Mouse (Mus musculus): ENCODE measurements around the gene Uroc1. TPM values are rescaled to one million over a fixed set of nuclear protein-coding genes. Genes with fewer than 3 reads are reported as not detected.

Gene Uroc1
- polyA plus RNA-seq, 1 experiment from 2014 or later = 0.37 TPM

GRCm38 (mm10) chr6:90360024-90360781, 27.1 kb downstream of the Uroc1 start:
- 0 out of 2 replicates have a peak overlapping the region, but pooled peaks have one; percentile 12 for H3K4me2 ChIP-seq
- peaks cover 34% of the 10 kb centered on the region for H3K4me1 ChIP-seq
- no peaks in the 10 kb centered on the region for H3K9me3 ChIP-seq
- no peaks in the 10 kb centered on the region for H3K27me3 ChIP-seq
- WGBS = 18% methylated on average over 7 of the region's 7 CpGs
- peak overlapping the region; percentile 89 for H3K27ac ChIP-seq
- no peak overlapping the region for H3K4me3 ChIP-seq
- H3K9ac ChIP-seq = no peak overlapping the region
- no peaks in the 10 kb centered on the region for H3K36me3 ChIP-seq
- ATAC-seq (ENCODE audit: insufficient number of reproducible peaks, low FRiP score, low TSS enrichment, low read depth) = peak; percentile 68

GRCm38 (mm10) chr6:90360922-90361614, 28.0 kb downstream of the Uroc1 start:
- 83% methylated on average over 6 of the region's 6 CpGs for WGBS
- Histone ChIP-seq H3K4me3 (no peak overlapping the region), H3K9ac (no peak overlapping the region), H3K27me3 (no peaks in the 10 kb centered on the region), H3K27ac (peak overlapping the region; percentile 89), H3K9me3 (no peaks in the 10 kb centered on the region), H3K4me1 (peaks cover 34% of the 10 kb centered on the region), H3K4me2 (no peak overlapping the region), H3K36me3 (no peaks in the 10 kb centered on the region)
- ATAC-seq (ENCODE audit: insufficient number of reproducible peaks, low FRiP score, low TSS enrichment, low read depth) = no peak

GRCm38 (mm10) chr6:90363301-90363700, 30.2 kb downstream of the Uroc1 start:
- H3K4me3 ChIP-seq = no peak overlapping the region
- H3K27me3 ChIP-seq = no peaks in the 10 kb centered on the region
- ATAC-seq (ENCODE audit: insufficient number of reproducible peaks, low FRiP score, low TSS enrichment, low read depth) = no peak
- H3K36me3 ChIP-seq = no peaks in the 10 kb centered on the region
- 87% methylated on average over 5 of the region's 5 CpGs for WGBS
- no peaks in the 10 kb centered on the region for H3K9me3 ChIP-seq
- H3K9ac ChIP-seq = no peak overlapping the region
- H3K27ac ChIP-seq = no peak overlapping the region
- peaks cover 30% of the 10 kb centered on the region for H3K4me1 ChIP-seq
- H3K4me2 ChIP-seq = no peak overlapping the region

- H3K4me1 ChIP-seq = peaks cover 26% of the 10 kb centered on the region
- peak within 1 kb of the TSS; percentile 83 for H3K27ac ChIP-seq
- peak; percentile 98 for ATAC-seq (ENCODE audit: insufficient number of reproducible peaks, low FRiP score, low TSS enrichment, low read depth)
- H3K4me3 ChIP-seq = peak within 1 kb of the TSS; percentile 93
- no peaks in the 10 kb centered on the region for H3K27me3 ChIP-seq
- H3K4me2 ChIP-seq = peak within 1 kb of the TSS; percentile 92
- 7% methylated on average over 41 of the region's 41 CpGs for WGBS
- no peaks in the 10 kb centered on the region for H3K9me3 ChIP-seq
- H3K36me3 ChIP-seq = peaks cover 18% of the 10 kb centered on the region
- peak within 1 kb of the TSS; percentile 82 for H3K9ac ChIP-seq
Measured at GRCm38 (mm10) chr6:90368976-90369724, 36.1 kb downstream of the Uroc1 start, which contains the start of gene Zxdc. TSS of gene Zxdc (plus strand) at chr6:90369492.

- peak overlapping the region; percentile 92 for H3K4me2 ChIP-seq
- peak; percentile 37 for ATAC-seq (ENCODE audit: insufficient number of reproducible peaks, low FRiP score, low TSS enrichment, low read depth)
- no peaks in the 10 kb centered on the region for H3K27me3 ChIP-seq
- peaks cover 26% of the 10 kb centered on the region for H3K4me1 ChIP-seq
- peak overlapping the region; percentile 82 for H3K9ac ChIP-seq
- peak overlapping the region; percentile 93 for H3K4me3 ChIP-seq
- peak overlapping the region; percentile 83 for H3K27ac ChIP-seq
- under 1% methylated on average over 93 of the region's 98 CpGs for WGBS
- H3K36me3 ChIP-seq = peaks cover 26% of the 10 kb centered on the region
- H3K9me3 ChIP-seq = no peaks in the 10 kb centered on the region
Measured at GRCm38 (mm10) chr6:90369725-90370553, 36.9 kb downstream of the Uroc1 start.

- ATAC-seq (ENCODE audit: insufficient number of reproducible peaks, low FRiP score, low TSS enrichment, low read depth) = no peak
- Histone ChIP-seq H3K9me3 (no peaks in the 10 kb centered on the region), H3K27ac (no peak overlapping the region), H3K36me3 (peaks cover 66% of the 10 kb centered on the region), H3K4me1 (peaks cover 21% of the 10 kb centered on the region), H3K27me3 (no peaks in the 10 kb centered on the region), H3K4me3 (no peak overlapping the region), H3K4me2 (no peak overlapping the region), H3K9ac (no peak overlapping the region)
- WGBS = 92% methylated on average over 4 of the region's 4 CpGs
Measured at GRCm38 (mm10) chr6:90374647-90375046, 41.6 kb downstream of the Uroc1 start.

GRCm38 (mm10) chr6:90377708-90378107, 44.6 kb downstream of the Uroc1 start:
- H3K27ac ChIP-seq = no peak overlapping the region
- 95% methylated on average over 2 of the region's 2 CpGs for WGBS
- no peak overlapping the region for H3K4me2 ChIP-seq
- no peaks in the 10 kb centered on the region for H3K27me3 ChIP-seq
- H3K9me3 ChIP-seq = no peaks in the 10 kb centered on the region
- ATAC-seq (ENCODE audit: insufficient number of reproducible peaks, low FRiP score, low TSS enrichment, low read depth) = no peak
- H3K4me1 ChIP-seq = 0 out of 2 replicates have a peak, but pooled peaks cover under 1% of the 10 kb centered on the region
- no peak overlapping the region for H3K4me3 ChIP-seq
- no peak overlapping the region for H3K9ac ChIP-seq
- peaks cover 89% of the 10 kb centered on the region for H3K36me3 ChIP-seq

- Histone ChIP-seq H3K4me3 (no peak overlapping the region), H3K9me3 (no peaks in the 10 kb centered on the region), H3K9ac (no peak overlapping the region), H3K4me2 (no peak overlapping the region), H3K36me3 (peaks cover 87% of the 10 kb centered on the region), H3K4me1 (no peaks in the 10 kb centered on the region), H3K27ac (no peak overlapping the region), H3K27me3 (no peaks in the 10 kb centered on the region)
- WGBS = 76% methylated on average over 2 of the region's 2 CpGs
- no peak for ATAC-seq (ENCODE audit: insufficient number of reproducible peaks, low FRiP score, low TSS enrichment, low read depth)
Measured at GRCm38 (mm10) chr6:90381465-90381864, 48.4 kb downstream of the Uroc1 start.

- H3K4me1 ChIP-seq = no peaks in the 10 kb centered on the region
- peaks cover 65% of the 10 kb centered on the region for H3K36me3 ChIP-seq
- ATAC-seq (ENCODE audit: insufficient number of reproducible peaks, low FRiP score, low TSS enrichment, low read depth) = no peak
- H3K4me2 ChIP-seq = no peak overlapping the region
- no peak overlapping the region for H3K27ac ChIP-seq
- H3K9ac ChIP-seq = no peak overlapping the region
- H3K27me3 ChIP-seq = no peaks in the 10 kb centered on the region
- 79% methylated on average over 4 of the region's 4 CpGs for WGBS
- no peaks in the 10 kb centered on the region for H3K9me3 ChIP-seq
- no peak overlapping the region for H3K4me3 ChIP-seq
Measured at GRCm38 (mm10) chr6:90390629-90391028, 57.5 kb downstream of the Uroc1 start.

- Histone ChIP-seq H3K4me2 (no peak overlapping the region), H3K9me3 (no peaks in the 10 kb centered on the region), H3K9ac (no peak overlapping the region), H3K4me3 (no peak overlapping the region), H3K36me3 (peaks cover 59% of the 10 kb centered on the region), H3K27me3 (no peaks in the 10 kb centered on the region), H3K27ac (no peak overlapping the region), H3K4me1 (no peaks in the 10 kb centered on the region)
- WGBS = 51% methylated on average over 3 of the region's 3 CpGs
- ATAC-seq (ENCODE audit: insufficient number of reproducible peaks, low FRiP score, low TSS enrichment, low read depth) = no peak
Measured at GRCm38 (mm10) chr6:90393948-90394347, 60.9 kb downstream of the Uroc1 start.

- H3K4me2 ChIP-seq = no peak overlapping the region
- H3K36me3 ChIP-seq = peaks cover 50% of the 10 kb centered on the region
- no peaks in the 10 kb centered on the region for H3K9me3 ChIP-seq
- H3K27me3 ChIP-seq = no peaks in the 10 kb centered on the region
- WGBS = 94% methylated on average over 2 of the region's 2 CpGs
- H3K9ac ChIP-seq = no peak overlapping the region
- no peak overlapping the region for H3K27ac ChIP-seq
- ATAC-seq (ENCODE audit: insufficient number of reproducible peaks, low FRiP score, low TSS enrichment, low read depth) = no peak
- no peaks in the 10 kb centered on the region for H3K4me1 ChIP-seq
- H3K4me3 ChIP-seq = no peak overlapping the region
Measured at GRCm38 (mm10) chr6:90395751-90396150, 62.7 kb downstream of the Uroc1 start.

Data from limb, embryonic 15.5 days (tissue).